Mouse (Mus musculus): ENCODE measurements at regions not wholly inside any gene's neighbourhood (a gene's known extent, or its start where the extent isn't known, plus 50 kb on each side); places are given as distances from the start of the nearest gene placed in this dataset.

- CTCF ChIA-PET, result no interaction called here
Observed at GRCm38 (mm10) chr1:73214305-73214946, 198.7 kb upstream of the Tnp1 start.

- CTCF ChIA-PET, result no interaction called here
Observed at GRCm38 (mm10) chr1:73207421-73207820, 191.7 kb upstream of the Tnp1 start.

DNA sequence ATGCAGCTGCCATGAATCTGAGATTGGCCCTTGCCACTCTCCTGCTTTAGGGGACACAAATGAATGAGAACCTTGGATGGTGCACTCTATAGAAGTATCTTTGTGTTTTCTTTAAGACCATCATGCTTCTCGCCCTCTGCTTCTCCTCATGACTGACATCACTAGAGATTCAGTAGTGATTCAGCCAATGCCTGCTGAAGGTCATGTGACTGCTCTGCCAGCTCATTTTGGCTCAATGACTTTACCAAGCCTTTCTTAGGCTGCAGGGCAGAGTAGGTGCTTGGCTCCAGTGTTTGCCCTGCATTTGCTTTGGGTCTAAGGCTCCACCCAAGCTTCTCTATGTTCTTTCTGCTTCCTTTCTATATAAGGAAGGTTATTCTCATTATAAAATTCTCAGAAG is 190.1 kb upstream of the Tnp1 start:
- CTCF ChIA-PET, result no interaction called here

DNA sequence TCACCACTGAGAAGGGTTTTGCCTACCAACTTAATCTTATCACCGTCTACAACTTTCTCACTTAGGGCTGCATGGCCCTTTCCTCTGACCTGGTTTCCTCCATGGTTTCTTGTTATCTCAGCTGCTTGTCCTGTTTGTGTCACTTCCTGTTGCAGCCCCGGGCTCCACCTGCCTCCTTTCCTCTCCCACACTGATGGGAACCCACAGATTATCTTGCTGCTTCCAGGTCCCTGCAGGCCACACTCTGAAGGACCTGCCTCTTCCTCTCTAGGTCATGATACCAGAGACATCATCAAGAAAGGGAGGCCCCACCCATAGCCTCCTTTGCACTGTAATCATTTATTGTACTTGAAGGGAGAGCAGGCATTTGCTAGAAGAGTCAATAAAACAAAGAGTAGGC is 184.4 kb upstream of the Tnp1 start:
- CTCF ChIA-PET, result no interaction called here

GRCm38 (mm10) chr1:73190832-73191231 is 175.1 kb upstream of the Tnp1 start:
- CTCF ChIA-PET, result no interaction called here

- CTCF ChIA-PET, result no interaction called here
Observed at GRCm38 (mm10) chr1:73188796-73189195, 173.1 kb upstream of the Tnp1 start.

GRCm38 (mm10) chr1:73184477-73184876 is 168.8 kb upstream of the Tnp1 start:
- CTCF ChIA-PET, result no interaction called here

- CTCF ChIA-PET, result no interaction called here
Observed at GRCm38 (mm10) chr1:73178810-73179209, 163.1 kb upstream of the Tnp1 start.

GRCm38 (mm10) chr1:73177076-73177475 is 161.4 kb upstream of the Tnp1 start:
- CTCF ChIA-PET, result no interaction called here

DNA sequence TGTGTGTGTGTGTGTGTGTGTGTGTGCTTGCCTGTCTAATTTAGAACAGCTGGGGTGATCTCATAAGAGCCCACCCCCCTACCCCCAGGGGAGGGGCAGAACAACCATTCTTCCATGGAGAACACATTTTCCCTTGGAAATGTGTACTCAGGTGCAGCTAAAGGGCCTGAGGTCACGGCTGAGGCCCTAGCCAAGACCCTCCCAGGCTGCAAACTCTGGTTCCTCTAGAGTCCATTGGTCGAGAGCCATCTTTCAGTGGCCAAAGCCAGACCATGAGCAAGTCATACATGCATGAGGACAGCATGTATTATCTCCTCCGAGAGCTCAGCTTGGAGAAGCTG is 154.9 kb upstream of the Tnp1 start:
- CTCF ChIA-PET, result no interaction called here

DNA sequence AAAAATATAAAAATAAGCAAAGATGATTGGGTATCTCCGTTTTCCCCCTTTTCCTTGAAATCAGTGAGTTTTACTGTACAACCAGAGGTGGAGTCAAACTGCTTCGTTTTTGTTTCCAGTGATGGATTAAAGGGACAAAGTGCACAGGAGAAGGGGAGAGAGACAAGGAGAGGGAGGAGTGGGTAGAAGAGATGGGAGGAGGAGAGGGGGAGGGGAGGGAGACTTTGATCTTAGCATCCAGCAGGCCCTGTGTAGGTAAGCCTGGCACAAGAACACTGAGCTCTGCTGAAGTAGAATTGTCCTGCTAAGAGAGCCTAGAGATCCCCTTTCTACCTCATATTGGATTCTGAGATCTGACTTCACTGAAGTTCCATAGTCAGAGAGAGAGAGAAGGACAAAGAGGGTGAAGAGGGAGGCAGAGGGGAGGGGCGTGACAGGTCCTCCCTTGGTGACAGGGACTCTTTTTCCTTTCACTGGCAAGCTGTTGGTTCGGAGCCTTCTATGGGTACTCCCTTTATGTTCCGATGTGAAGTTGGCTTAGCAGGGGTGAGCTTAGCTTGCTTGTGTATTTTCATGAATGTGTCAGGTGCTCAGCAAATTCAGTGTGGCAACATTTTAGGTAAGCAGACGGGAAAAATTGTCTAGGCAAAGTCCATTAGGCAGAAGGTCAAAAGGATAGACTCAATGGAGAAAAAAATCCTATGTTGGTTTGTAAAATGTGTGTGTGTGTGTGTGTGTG is 154.4 kb upstream of the Tnp1 start:
- CTCF ChIA-PET, result no interaction called here

DNA sequence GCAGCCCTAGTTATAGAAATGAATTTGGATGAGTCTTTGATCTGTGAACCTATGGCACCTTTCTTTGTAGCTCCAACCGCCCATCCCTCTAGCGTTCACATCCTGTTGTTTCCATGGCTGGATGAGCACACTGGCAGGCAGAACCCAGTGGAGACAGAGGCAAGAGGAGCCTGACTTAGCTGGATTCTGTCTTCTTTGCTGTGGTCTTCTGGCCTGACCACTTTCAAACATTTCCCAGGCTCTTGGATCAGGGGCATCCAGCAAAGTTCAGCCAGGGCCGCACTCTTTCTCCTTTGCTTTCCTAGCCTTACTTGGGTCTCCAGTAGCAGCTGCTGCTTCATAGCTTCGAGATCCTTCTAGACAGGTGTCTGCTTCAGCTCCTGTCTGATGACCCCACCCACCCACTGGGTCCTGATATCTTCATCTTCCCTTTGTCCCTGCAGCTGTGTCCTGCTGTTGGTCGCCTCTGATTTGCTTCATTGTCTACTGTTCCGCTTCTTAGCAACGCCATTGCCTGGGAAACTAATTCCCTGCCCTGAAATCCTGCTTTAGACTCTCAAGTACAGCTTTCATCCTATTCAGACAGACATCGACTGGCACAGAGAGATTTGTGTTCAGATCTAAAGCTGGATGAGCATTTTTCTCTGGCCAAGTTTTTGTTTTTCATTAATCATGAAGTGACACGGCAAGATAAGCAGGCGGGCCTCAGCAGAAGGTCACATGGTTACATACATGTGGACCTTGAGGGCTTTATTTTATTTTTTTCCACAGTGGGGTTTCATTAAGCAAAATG is 153.6 kb upstream of the Tnp1 start:
- CTCF ChIA-PET, result no interaction called here

- CTCF ChIA-PET, result no interaction called here
Observed at GRCm38 (mm10) chr1:73160199-73160598, 144.5 kb upstream of the Tnp1 start.

GRCm38 (mm10) chr1:73159405-73159976 is 143.8 kb upstream of the Tnp1 start:
- CTCF ChIA-PET, result no interaction called here

- CTCF ChIA-PET, result no interaction called here
Observed at GRCm38 (mm10) chr1:73153438-73154097, 137.9 kb upstream of the Tnp1 start.

DNA sequence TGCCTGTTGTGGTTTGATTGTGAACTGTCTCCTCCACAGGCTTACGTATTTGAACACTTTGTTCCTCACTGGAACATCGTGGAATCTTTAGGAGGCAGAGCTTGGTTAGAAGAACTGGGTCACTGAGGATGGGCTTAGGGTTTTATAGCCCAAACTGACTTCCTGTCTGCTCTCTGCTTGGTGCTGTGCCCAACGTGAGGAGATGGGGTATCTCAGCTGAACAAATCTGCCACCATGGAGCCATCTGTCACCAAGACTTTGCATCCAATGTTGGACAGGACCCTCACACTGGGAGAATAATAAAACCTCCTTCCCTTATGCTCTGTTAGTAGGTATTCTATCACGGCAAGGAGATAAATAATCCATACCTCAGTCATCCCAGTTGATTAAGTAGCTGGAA is 134.2 kb upstream of the Tnp1 start:
- CTCF ChIA-PET, result no interaction called here

GRCm38 (mm10) chr1:73142845-73143244 is 127.1 kb upstream of the Tnp1 start:
- CTCF ChIA-PET, result no interaction called here

DNA sequence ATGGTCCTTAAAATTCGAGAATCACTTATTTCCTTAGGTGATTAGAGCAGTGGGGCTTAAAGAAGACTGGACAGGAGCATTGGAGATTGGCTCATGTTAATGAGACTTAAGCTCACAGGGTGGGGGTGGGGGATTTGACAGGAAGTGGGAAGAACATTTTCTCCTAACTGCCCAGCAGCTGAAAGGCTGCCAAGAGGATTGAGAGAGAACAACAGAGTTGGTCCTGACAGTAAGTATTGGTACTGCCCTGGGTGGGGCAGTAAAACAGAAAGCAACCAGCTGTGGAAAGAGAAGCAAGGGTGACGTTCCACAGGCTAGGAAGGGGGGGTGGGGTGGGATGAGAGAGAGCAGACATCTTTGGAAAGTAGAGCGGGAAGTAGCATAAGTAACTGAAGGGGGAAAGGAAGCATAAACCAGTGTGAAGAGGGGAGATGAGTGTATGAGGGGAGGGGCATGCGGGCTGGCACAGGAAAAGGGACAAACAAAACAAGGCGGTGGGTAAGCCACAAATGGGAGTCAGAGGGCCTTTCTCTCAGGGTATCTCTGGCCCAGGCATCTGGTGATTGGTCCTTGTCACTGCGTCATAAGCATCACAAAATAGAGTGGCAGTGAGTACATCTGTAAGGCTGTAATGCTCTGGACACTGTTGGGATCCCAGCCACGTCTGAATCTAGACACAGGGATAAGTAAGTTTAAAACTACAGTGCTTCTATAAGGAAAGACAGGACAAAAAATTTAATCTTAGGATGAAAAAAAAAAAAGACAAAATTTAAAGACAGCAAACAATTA is 125.0 kb upstream of the Tnp1 start:
- CTCF ChIA-PET, result no interaction called here

DNA sequence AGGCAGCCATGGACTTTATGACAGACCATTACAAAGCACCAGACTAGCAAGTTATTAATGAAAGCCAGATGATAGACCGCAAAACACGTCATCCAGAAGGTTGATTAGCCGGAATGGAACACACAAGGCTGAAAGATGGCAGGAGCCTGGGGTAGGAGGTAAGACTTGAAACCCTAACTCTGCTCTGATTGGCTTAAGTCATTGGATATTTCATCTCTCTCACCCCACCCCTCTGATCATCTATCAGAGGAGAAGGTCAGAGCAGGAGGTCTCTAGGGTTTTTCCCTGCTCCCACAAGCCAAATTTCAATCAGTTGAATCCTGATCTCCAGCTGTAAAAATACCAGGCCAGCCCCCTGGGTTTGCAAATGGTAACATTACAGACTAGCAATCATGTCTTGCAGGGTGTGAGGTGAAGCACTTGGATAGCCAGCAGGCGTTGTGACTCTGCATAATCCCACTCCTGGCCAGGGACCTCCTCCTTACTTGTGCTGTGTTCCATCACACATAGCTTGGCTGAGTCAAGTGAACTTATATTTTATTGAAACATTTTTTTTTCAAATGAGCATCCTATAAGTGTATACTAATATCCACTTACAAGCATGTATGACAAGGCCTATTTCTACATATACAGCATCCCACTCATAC is 114.6 kb upstream of the Tnp1 start:
- CTCF ChIA-PET, result no interaction called here

DNA sequence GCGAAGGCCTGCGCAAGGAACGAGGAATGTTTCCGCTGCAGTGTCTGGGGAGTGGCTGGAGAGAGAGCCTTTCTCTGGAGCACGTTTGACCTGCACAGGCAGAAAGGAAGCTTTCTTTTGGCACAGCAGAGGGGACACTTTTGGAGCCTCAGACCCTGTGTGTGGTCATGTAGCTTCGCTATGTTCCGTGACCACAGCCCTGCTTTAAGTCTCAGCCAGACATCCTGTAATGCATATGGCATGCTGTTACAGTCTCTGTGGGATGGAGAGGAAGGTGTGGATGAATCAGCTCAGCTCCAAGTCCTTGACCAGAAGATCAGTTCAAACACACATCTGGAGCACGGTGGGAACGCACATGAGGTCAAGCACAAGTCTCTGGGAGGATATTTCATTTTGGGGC is 107.3 kb upstream of the Tnp1 start:
- CTCF ChIA-PET, result no interaction called here

DNA sequence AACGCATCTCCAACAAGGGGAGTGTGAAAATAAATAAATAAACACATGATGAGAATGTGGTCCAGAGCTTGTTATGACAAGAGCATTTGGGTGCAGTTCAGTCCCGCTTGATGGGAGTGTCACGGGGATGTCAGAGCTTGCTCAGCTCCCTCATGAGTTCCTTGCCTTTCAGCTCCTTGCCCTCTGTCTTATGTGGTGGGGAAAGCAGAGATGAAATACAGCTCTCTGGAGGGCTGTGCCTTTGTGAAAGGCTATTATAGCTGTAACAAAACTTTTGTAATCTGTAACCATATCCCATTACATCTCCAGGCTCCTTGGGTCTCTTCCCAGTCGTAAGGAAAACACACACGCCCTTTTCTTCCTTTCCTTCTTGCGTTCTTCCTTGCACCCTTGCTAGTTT is 103.0 kb upstream of the Tnp1 start:
- CTCF ChIA-PET, result no interaction called here
